Mouse (Mus musculus) kidney, adult 2 months (tissue): ENCODE measurements around the gene Rtp4. TPM values are rescaled to one million over a fixed set of nuclear protein-coding genes. Genes with fewer than 3 reads are reported as not detected.
A peak's percentile ranks its signal among the peaks of the same experiment; 100 is the strongest.

ENCODE experiments used
- DNase-seq: peaks from one replicate; pipeline ENCODE4 v3.0.0; 2021
- H3K27ac ChIP-seq: fragments of 200-500 bp; 2 replicates; pipeline ENCODE4 v1.5.1; 2012; ENCODE audit warnings: low read depth, low read length, control low read depth, inconsistent platforms; ENCODE audit not compliant: insufficient read depth
- H3K27me3 ChIP-seq: fragments of 200-500 bp; replicated peaks from 2 replicates; pipeline ENCODE4 v1.6.1; 2012; ENCODE audit warnings: mild to moderate bottlenecking, moderate library complexity, low read length, inconsistent platforms; ENCODE audit not compliant: control insufficient read depth, insufficient read depth
- H3K36me3 ChIP-seq: fragments of 200-500 bp; 2 replicates; pipeline ENCODE4 v1.6.1; 2012; ENCODE audit warnings: mild to moderate bottlenecking, moderate library complexity, low read length, inconsistent platforms; ENCODE audit not compliant: control insufficient read depth, insufficient read depth
- H3K4me1 ChIP-seq: fragments of 200-500 bp; 2 replicates; pipeline ENCODE4 v1.6.1; 2011; ENCODE audit warnings: low read length; ENCODE audit not compliant: control insufficient read depth, insufficient read depth
- H3K4me3 ChIP-seq: fragments of 200-500 bp; 2 replicates; pipeline ENCODE4 v1.5.1; 2011; ENCODE audit warnings: mild to moderate bottlenecking, low read depth, low read length, control low read depth; ENCODE audit not compliant: insufficient read depth
- CTCF ChIP-seq: fragments of 200-500 bp; conservative IDR thresholded peaks from 2 replicates; pipeline ENCODE4 v1.5.1; 2011; ENCODE audit warnings: low read depth, mild to moderate bottlenecking, control low read depth, low read length, moderate library complexity, mixed read lengths; ENCODE audit not compliant: insufficient read depth, insufficient read length
- POLR2A ChIP-seq: fragments of 200-500 bp; IDR thresholded peaks from one replicate; pipeline ENCODE4 v1.6.1; 2011; ENCODE audit warnings: low read depth, low read length, control low read depth
- WGBS: fragments of 180-500 bp; shearing (Covaris S2); methylation state at CpG from one replicate; pipeline ENCODE4 v1.1.7; 2018; 5-methylcytosine and 5-hydroxymethylcytosine counted together
- polyA plus RNA-seq: library from polyadenylated mRNA; depleted of rRNA; stranded (reverse); fragments of >200 nt; gene quantifications from 2 replicates; pipeline ENCODE4 v1.2.3, GENCODE M21; 2012; rRNA removed

Gene Rtp4
- polyA plus RNA-seq = 14.4 and 21.6 TPM in 2 replicates

- peak within 1 kb of the TSS; percentile 2; the same call in 1 of the 2 replicates for H3K4me3 ChIP-seq
- H3K27ac ChIP-seq = no peak within 1 kb of the TSS
- H3K4me1 ChIP-seq = peaks cover 6% of the 10 kb centered on the region; the same call in 1 of the 2 replicates
- H3K27me3 ChIP-seq = no peaks in the 10 kb centered on the region
- DNase-seq = no peak
- no peaks in the 10 kb centered on the region for H3K36me3 ChIP-seq
- WGBS = 12% methylated on average over 12 of the region's 12 CpGs
- TF ChIP-seq POLR2A (no peak), CTCF (no peak)
These were observed at the start of gene Rtp4, which contains the start of gene Masp1 for GRCm38 (mm10) chr16:23520235-23520871. Gene Rtp4, plus strand, starts transcription at chr16:23520291. Gene Masp1, minus strand, starts transcription at chr16:23520815.

- no peaks in the 10 kb centered on the region for H3K36me3 ChIP-seq
These were observed 48.5 kb upstream of the Rtp4 start for GRCm38 (mm10) chr16:23471551-23471950.

GRCm38 (mm10) chr16:23472046-23472445, 48.0 kb upstream of the Rtp4 start:
- Histone ChIP-seq H3K4me3 (no peak overlapping the region), H3K36me3 (no peaks in the 10 kb centered on the region), H3K27me3 (no peaks in the 10 kb centered on the region), H3K27ac (no peak overlapping the region), H3K4me1 (no peaks in the 10 kb centered on the region)
- no peak for DNase-seq
- TF ChIP-seq POLR2A (no peak), CTCF (no peak)
- WGBS = 40% methylated on average over 3 of the region's 3 CpGs

More at GRCm38 (mm10) chr16:23471551-23471950, 48.5 kb upstream of the Rtp4 start:
- no peak overlapping the region for H3K27ac ChIP-seq
- WGBS = 91% methylated on average over 6 of the region's 6 CpGs
- H3K27me3 ChIP-seq = no peaks in the 10 kb centered on the region
- DNase-seq = no peak
- H3K4me3 ChIP-seq = no peak overlapping the region
- TF ChIP-seq POLR2A = no peak
- no peak for TF ChIP-seq CTCF
- H3K4me1 ChIP-seq = no peaks in the 10 kb centered on the region

- DNase-seq = no peak
- no peak for TF ChIP-seq POLR2A
- no peaks in the 10 kb centered on the region for H3K36me3 ChIP-seq
- H3K27ac ChIP-seq = no peak overlapping the region
- 86% methylated on average over 4 of the region's 4 CpGs for WGBS
- H3K4me3 ChIP-seq = no peak overlapping the region
- no peaks in the 10 kb centered on the region for H3K4me1 ChIP-seq
- H3K27me3 ChIP-seq = no peaks in the 10 kb centered on the region
These were observed 44.4 kb upstream of the Rtp4 start for GRCm38 (mm10) chr16:23475651-23476050.

GRCm38 (mm10) chr16:23476598-23476997, 43.5 kb upstream of the Rtp4 start:
- Histone ChIP-seq H3K4me3 (no peak overlapping the region), H3K36me3 (no peaks in the 10 kb centered on the region), H3K27ac (no peak overlapping the region), H3K27me3 (no peaks in the 10 kb centered on the region), H3K4me1 (no peaks in the 10 kb centered on the region)
- no peak for DNase-seq
- TF ChIP-seq CTCF (no peak), POLR2A (no peak)

GRCm38 (mm10) chr16:23479872-23480603, 40.1 kb upstream of the Rtp4 start:
- no peak overlapping the region for H3K27ac ChIP-seq
- no peak for DNase-seq
- no peak overlapping the region for H3K4me3 ChIP-seq
- no peaks in the 10 kb centered on the region for H3K27me3 ChIP-seq
- 83% methylated on average over 7 of the region's 7 CpGs for WGBS
- TF ChIP-seq CTCF = no peak
- TF ChIP-seq POLR2A = no peak
- H3K36me3 ChIP-seq = no peaks in the 10 kb centered on the region
- H3K4me1 ChIP-seq = no peaks in the 10 kb centered on the region

- Histone ChIP-seq H3K4me3 (no peak overlapping the region), H3K27me3 (no peaks in the 10 kb centered on the region), H3K27ac (no peak overlapping the region), H3K36me3 (no peaks in the 10 kb centered on the region), H3K4me1 (no peaks in the 10 kb centered on the region)
- DNase-seq = no peak
- TF ChIP-seq POLR2A (no peak), CTCF (no peak)
- WGBS = 91% methylated on average over 3 of the region's 3 CpGs
These were observed 37.9 kb upstream of the Rtp4 start for GRCm38 (mm10) chr16:23482218-23482617.
